Mouse (Mus musculus): Measurements from ENCODE around the gene Atg9a. TPM values are rescaled to one million over a fixed set of nuclear protein-coding genes. Genes with fewer than 3 reads are reported as not detected.

Gene Atg9a
- polyA plus RNA-seq, 1 experiment from 2014 or later, result 17.4 TPM

DNA sequence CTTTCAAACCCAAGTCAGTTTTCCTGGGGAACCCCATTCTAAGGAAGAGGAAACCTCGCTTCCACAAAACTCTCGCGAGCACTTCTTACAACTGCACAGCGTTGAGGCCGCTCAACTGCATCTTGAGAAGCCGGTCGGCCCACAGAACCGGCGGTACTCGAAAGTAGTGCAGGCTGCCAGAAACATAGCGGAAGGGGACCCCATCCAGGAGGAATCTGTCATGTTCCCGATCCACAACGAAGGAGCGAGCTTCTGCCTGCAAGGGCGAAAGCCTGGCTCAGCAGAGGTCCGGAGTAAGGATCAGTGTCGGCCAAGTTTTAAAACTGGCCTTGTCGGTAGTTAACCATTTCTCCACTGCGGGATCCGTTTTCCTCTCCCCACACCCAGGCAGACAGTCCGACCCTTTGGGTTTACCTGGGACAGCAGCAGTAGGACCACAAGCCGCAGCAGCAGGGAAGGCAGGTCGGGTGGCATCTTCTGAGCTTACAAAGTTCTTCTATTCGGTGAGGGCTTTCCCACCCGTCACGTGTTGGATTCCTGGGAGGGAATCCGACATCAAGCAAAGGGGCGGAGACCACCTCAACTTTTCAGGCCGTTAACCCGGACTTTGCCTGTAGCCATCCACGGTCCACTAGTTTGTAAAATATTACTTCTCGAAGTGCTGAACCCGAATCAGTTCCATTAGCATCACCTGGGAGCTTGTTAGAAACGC lies 17.1 kb upstream of the Atg9a start:
- Histone ChIP-seq H3K9ac (ENCODE audit: low read length) (peak overlapping the region; percentile 67), H3K9me3 (ENCODE audit: control insufficient read depth, low read length) (no peaks in the 10 kb centered on the region), H3K4me3 (ENCODE audit: low read depth, low read length) (peak overlapping the region; percentile 38), H3K27ac (replicated peaks) (peak overlapping the region; percentile 69), H3K4me1 (replicated peaks; ENCODE audit: control insufficient read depth, insufficient read depth) (no peaks in the 10 kb centered on the region; the same call in 1 of the 2 replicates), H3K4me2 (replicated peaks; ENCODE audit: low read depth) (peak overlapping the region; percentile 57), H3K27me3 (ENCODE audit: control insufficient read depth, insufficient read depth, low read length) (no peaks in the 10 kb centered on the region), H3K36me3 (ENCODE audit: control insufficient read depth, insufficient read depth, low read length) (peaks cover 7% of the 10 kb centered on the region; the same call in 1 of the 2 replicates)
- DNase-seq (ENCODE audit: low spot score) (peak; percentile 46), ATAC-seq (ENCODE audit: low FRiP score, low TSS enrichment) (peak; percentile 26; the same call in 1 of the 2 replicates)
- TF ChIP-seq CTCF (IDR thresholded peaks at IDR 0.05; ENCODE audit: low read depth), result no peak
- TF ChIP-seq EP300 (optimal IDR thresholded peaks at IDR 0.05), result no peak
- 14% methylated on average over 34 of the region's 34 CpGs for WGBS

DNA sequence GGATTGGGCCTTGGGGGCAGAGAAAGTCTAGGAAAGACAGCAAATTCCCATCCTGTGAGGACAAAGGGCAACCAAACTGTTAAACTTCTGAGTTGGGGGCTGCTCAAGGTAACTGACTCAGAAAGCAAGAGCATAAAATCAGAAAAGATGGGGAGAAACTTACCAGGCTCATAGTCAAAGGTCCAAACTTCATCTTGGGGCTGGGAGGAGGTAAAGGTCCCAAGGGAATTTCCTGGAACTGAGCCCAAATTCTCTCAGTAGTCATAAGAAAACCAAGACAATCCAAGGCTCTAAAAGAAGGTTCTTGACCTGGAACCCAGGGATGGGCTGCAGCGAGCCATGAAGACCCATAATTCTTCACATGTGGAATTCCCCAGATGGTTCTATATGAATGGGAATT lies 9.2 kb upstream of the Atg9a start:
- H3K27ac ChIP-seq (replicated peaks), result no peak overlapping the region
- no peaks in the 10 kb centered on the region for H3K27me3 ChIP-seq (ENCODE audit: control insufficient read depth, insufficient read depth, low read length)
- no peaks in the 10 kb centered on the region for H3K4me1 ChIP-seq (replicated peaks; ENCODE audit: control insufficient read depth, insufficient read depth)
- TF ChIP-seq EP300 (optimal IDR thresholded peaks at IDR 0.05) (no peak), CTCF (IDR thresholded peaks at IDR 0.05; ENCODE audit: low read depth) (no peak)
- H3K4me3 ChIP-seq (ENCODE audit: low read depth, low read length), result no peak overlapping the region
- no peak overlapping the region for H3K4me2 ChIP-seq (replicated peaks; ENCODE audit: low read depth)
- WGBS, result 86% methylated on average over 1 of the region's 1 CpGs
- peaks cover 18% of the 10 kb centered on the region for H3K36me3 ChIP-seq (ENCODE audit: control insufficient read depth, insufficient read depth, low read length)
- no peak overlapping the region for H3K9ac ChIP-seq (ENCODE audit: low read length)
- DNase-seq (ENCODE audit: low spot score), result no peak
- no peak for ATAC-seq (ENCODE audit: low FRiP score, low TSS enrichment)
- no peaks in the 10 kb centered on the region for H3K9me3 ChIP-seq (ENCODE audit: control insufficient read depth, low read length)

DNA sequence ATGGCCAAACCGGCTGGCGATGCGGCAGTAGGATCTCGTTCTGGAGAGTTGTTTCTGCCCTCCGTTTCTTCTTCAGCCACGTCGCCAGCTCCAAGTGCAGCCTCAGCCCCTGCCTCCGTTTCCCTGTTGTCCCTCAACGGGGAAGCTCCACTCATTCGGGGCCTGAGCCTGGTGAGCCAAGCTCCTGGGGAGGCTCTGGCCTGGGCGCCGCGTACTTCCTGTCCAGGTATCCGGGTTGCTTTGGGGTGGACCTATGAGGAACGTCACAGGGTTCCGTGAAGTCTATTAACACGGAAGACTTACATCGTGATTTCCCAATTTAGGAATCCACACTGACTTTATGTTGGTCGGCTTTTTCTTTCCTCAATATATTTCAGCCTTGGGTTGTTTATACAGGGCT lies 456 bp upstream of the Atg9a start:
- WGBS, result 0% methylated on average over 19 of the region's 19 CpGs
- Histone ChIP-seq H3K4me3 (ENCODE audit: low read depth, low read length) (peak overlapping the region; percentile 83), H3K4me1 (replicated peaks; ENCODE audit: control insufficient read depth, insufficient read depth) (peaks cover 6% of the 10 kb centered on the region; the same call in 1 of the 2 replicates), H3K4me2 (replicated peaks; ENCODE audit: low read depth) (peak overlapping the region; percentile 86), H3K36me3 (ENCODE audit: control insufficient read depth, insufficient read depth, low read length) (peaks cover 12% of the 10 kb centered on the region), H3K27me3 (ENCODE audit: control insufficient read depth, insufficient read depth, low read length) (no peaks in the 10 kb centered on the region), H3K9ac (ENCODE audit: low read length) (peak overlapping the region; percentile 91), H3K27ac (replicated peaks) (peak overlapping the region; percentile 97), H3K9me3 (ENCODE audit: control insufficient read depth, low read length) (no peaks in the 10 kb centered on the region)
- TF ChIP-seq CTCF (IDR thresholded peaks at IDR 0.05; ENCODE audit: low read depth) (no peak), EP300 (optimal IDR thresholded peaks at IDR 0.05) (no peak)
- DNase-seq (ENCODE audit: low spot score) (peak; percentile 78), ATAC-seq (ENCODE audit: low FRiP score, low TSS enrichment) (peak; percentile 75)

DNA sequence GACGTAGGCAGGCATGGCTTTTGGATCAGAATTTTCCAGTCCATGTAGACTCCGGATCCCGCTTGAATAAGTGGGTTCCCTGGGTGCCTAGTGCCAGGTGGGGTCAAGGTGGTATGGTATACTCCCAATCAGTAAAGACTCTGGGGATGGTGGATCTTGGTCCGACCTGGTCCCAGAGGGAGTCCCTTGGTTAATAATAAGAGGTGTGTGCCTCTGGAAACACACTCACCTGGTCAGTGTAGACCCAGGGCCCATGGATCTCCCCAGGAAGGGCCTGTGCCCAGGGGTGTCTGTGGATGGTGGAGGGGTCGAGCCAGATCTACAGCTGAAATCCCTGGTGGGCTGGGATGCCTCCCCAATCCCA lies 756 bp downstream of the Atg9a start:
- H3K4me3 ChIP-seq (ENCODE audit: low read depth, low read length), result peak overlapping the region; percentile 83
- H3K4me1 ChIP-seq (replicated peaks; ENCODE audit: control insufficient read depth, insufficient read depth), result peaks cover 6% of the 10 kb centered on the region; the same call in 1 of the 2 replicates
- peak overlapping the region; percentile 90 for H3K27ac ChIP-seq (replicated peaks)
- no peak for TF ChIP-seq EP300 (optimal IDR thresholded peaks at IDR 0.05)
- TF ChIP-seq CTCF (IDR thresholded peaks at IDR 0.05; ENCODE audit: low read depth), result no peak
- DNase-seq (ENCODE audit: low spot score), result no peak
- H3K9ac ChIP-seq (ENCODE audit: low read length), result peak overlapping the region; percentile 92
- H3K27me3 ChIP-seq (ENCODE audit: control insufficient read depth, insufficient read depth, low read length), result no peaks in the 10 kb centered on the region
- no peaks in the 10 kb centered on the region for H3K9me3 ChIP-seq (ENCODE audit: control insufficient read depth, low read length)
- 42% methylated on average over 5 of the region's 5 CpGs for WGBS
- peak; percentile 3; the same call in 1 of the 2 replicates for ATAC-seq (ENCODE audit: low FRiP score, low TSS enrichment)
- H3K4me2 ChIP-seq (replicated peaks; ENCODE audit: low read depth), result peak overlapping the region; percentile 95
- peaks cover 12% of the 10 kb centered on the region for H3K36me3 ChIP-seq (ENCODE audit: control insufficient read depth, insufficient read depth, low read length)

DNA sequence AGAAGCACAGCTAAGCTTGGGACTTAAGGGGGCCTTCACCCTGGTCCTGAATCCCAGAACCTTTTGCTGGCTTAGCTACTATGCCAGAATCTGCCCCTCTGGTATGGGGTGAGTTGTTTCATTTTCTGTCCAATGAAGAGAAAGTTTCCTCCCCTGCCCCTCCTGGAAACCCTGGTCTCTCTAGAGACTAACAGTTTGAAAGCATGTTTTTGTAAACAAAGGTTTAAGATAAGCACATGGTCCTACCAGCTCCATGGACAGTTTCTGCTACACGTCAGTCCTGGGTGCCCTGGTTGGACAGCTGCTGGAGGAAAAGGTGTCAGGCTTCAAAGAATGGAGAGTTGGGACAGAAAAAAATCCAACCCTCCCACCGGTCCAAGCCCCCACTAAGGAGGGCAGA lies 1.4 kb downstream of the Atg9a start:
- Histone ChIP-seq H3K27ac (replicated peaks) (no peak overlapping the region), H3K4me2 (replicated peaks; ENCODE audit: low read depth) (peak overlapping the region; percentile 95), H3K4me1 (replicated peaks; ENCODE audit: control insufficient read depth, insufficient read depth) (peaks cover 6% of the 10 kb centered on the region; the same call in 1 of the 2 replicates), H3K27me3 (ENCODE audit: control insufficient read depth, insufficient read depth, low read length) (no peaks in the 10 kb centered on the region), H3K36me3 (ENCODE audit: control insufficient read depth, insufficient read depth, low read length) (peaks cover 15% of the 10 kb centered on the region), H3K9me3 (ENCODE audit: control insufficient read depth, low read length) (no peaks in the 10 kb centered on the region), H3K4me3 (ENCODE audit: low read depth, low read length) (no peak overlapping the region), H3K9ac (ENCODE audit: low read length) (peak overlapping the region; percentile 31; the same call in 1 of the 2 replicates)
- ATAC-seq (ENCODE audit: low FRiP score, low TSS enrichment) (no peak), DNase-seq (ENCODE audit: low spot score) (no peak)
- no peak for TF ChIP-seq EP300 (optimal IDR thresholded peaks at IDR 0.05)
- TF ChIP-seq CTCF (IDR thresholded peaks at IDR 0.05; ENCODE audit: low read depth), result no peak
- 57% methylated on average over 2 of the region's 2 CpGs for WGBS

DNA sequence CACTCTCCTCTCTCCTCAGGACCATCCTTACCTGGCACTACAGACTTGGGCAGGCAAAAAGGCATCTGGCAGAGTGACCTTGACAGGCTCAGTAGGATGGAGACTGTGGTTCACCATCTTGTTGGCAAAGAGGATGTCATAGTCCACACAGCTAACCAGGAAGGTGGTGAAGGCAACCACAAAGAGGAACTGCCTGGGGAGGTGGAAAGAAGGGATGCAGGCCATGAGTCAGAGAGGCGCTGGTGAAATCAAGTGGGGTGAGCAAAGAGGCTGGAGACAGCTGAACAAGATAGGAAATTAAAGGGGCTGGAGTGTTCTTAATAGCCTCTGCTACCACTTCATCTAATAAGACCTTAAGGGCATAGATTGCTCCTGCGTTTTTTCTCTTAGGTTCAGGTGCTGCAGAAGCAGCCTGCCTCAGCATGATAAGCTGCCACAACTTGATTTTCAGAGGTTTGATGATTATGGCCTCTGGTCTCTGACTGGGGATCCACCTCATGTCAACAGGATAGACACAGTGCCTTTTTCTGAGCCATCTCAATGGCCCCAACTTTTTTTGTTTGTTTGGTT lies 4.0 kb downstream of the Atg9a start:
- Histone ChIP-seq H3K27ac (replicated peaks) (no peak overlapping the region), H3K9me3 (ENCODE audit: control insufficient read depth, low read length) (no peaks in the 10 kb centered on the region), H3K4me1 (replicated peaks; ENCODE audit: control insufficient read depth, insufficient read depth) (peaks cover 3% of the 10 kb centered on the region; the same call in 1 of the 2 replicates), H3K4me2 (replicated peaks; ENCODE audit: low read depth) (no peak overlapping the region), H3K9ac (ENCODE audit: low read length) (no peak overlapping the region), H3K27me3 (ENCODE audit: control insufficient read depth, insufficient read depth, low read length) (no peaks in the 10 kb centered on the region), H3K4me3 (ENCODE audit: low read depth, low read length) (no peak overlapping the region), H3K36me3 (ENCODE audit: control insufficient read depth, insufficient read depth, low read length) (peaks cover 22% of the 10 kb centered on the region)
- ATAC-seq (ENCODE audit: low FRiP score, low TSS enrichment) (no peak), DNase-seq (ENCODE audit: low spot score) (no peak)
- 82% methylated on average over 2 of the region's 2 CpGs for WGBS
- TF ChIP-seq CTCF (IDR thresholded peaks at IDR 0.05; ENCODE audit: low read depth) (no peak), EP300 (optimal IDR thresholded peaks at IDR 0.05) (no peak)

Data from stomach, postnatal 0 days (tissue).